Mouse (Mus musculus): ENCODE results near the gene Lamc1. TPM values are rescaled to one million over a fixed set of nuclear protein-coding genes. Genes with fewer than 3 reads are reported as not detected.

Gene Lamc1
- polyA plus RNA-seq, 1 experiment from 2014 or later, result 32.4 TPM

GRCm38 (mm10) chr1:153265066-153265465 is 67.5 kb downstream of the Lamc1 start:
- no peak overlapping the region for H3K4me2 ChIP-seq
- WGBS, result 64% methylated on average over 7 of the region's 7 CpGs
- peaks cover 12% of the 10 kb centered on the region for H3K36me3 ChIP-seq
- no peak overlapping the region; the same call in 1 of the 2 replicates for H3K27ac ChIP-seq
- ATAC-seq (ENCODE audit: insufficient number of reproducible peaks, insufficient read depth, low FRiP score, low TSS enrichment, low read depth), result no peak
- no peak overlapping the region for H3K4me3 ChIP-seq (replicated peaks)
- H3K27me3 ChIP-seq, result no peaks in the 10 kb centered on the region
- no peak overlapping the region for H3K9ac ChIP-seq (replicated peaks)
- peaks cover 16% of the 10 kb centered on the region for H3K4me1 ChIP-seq (replicated peaks)
- H3K9me3 ChIP-seq, result no peaks in the 10 kb centered on the region

- Histone ChIP-seq H3K9me3 (no peaks in the 10 kb centered on the region), H3K36me3 (peaks cover 16% of the 10 kb centered on the region), H3K4me2 (no peak overlapping the region), H3K9ac (replicated peaks) (no peak overlapping the region), H3K4me3 (replicated peaks) (no peak overlapping the region), H3K27me3 (no peaks in the 10 kb centered on the region), H3K27ac (no peak overlapping the region), H3K4me1 (replicated peaks) (peaks cover 3% of the 10 kb centered on the region)
- no peak for ATAC-seq (ENCODE audit: insufficient number of reproducible peaks, insufficient read depth, low FRiP score, low TSS enrichment, low read depth)
- 66% methylated on average over 5 of the region's 5 CpGs for WGBS
Measured at GRCm38 (mm10) chr1:153259752-153260300, 72.8 kb downstream of the Lamc1 start.

- Histone ChIP-seq H3K27ac (no peak overlapping the region), H3K27me3 (no peaks in the 10 kb centered on the region), H3K4me3 (replicated peaks) (no peak overlapping the region), H3K9me3 (peaks cover 6% of the 10 kb centered on the region; the same call in 1 of the 2 replicates), H3K4me2 (no peak overlapping the region), H3K36me3 (peaks cover 51% of the 10 kb centered on the region), H3K4me1 (replicated peaks) (no peaks in the 10 kb centered on the region), H3K9ac (replicated peaks) (no peak overlapping the region)
- no peak for ATAC-seq (ENCODE audit: insufficient number of reproducible peaks, insufficient read depth, low FRiP score, low TSS enrichment, low read depth)
- WGBS, result 90% methylated on average over 4 of the region's 4 CpGs
Measured at GRCm38 (mm10) chr1:153252540-153253210, 79.9 kb downstream of the Lamc1 start.

- Histone ChIP-seq H3K4me2 (no peak overlapping the region), H3K27me3 (no peaks in the 10 kb centered on the region), H3K9me3 (peaks cover 6% of the 10 kb centered on the region; the same call in 1 of the 2 replicates), H3K36me3 (peaks cover 61% of the 10 kb centered on the region), H3K4me1 (replicated peaks) (no peaks in the 10 kb centered on the region), H3K4me3 (replicated peaks) (no peak overlapping the region), H3K9ac (replicated peaks) (no peak overlapping the region), H3K27ac (no peak overlapping the region)
- no peak for ATAC-seq (ENCODE audit: insufficient number of reproducible peaks, insufficient read depth, low FRiP score, low TSS enrichment, low read depth)
- 92% methylated on average over 12 of the region's 12 CpGs for WGBS
Measured at GRCm38 (mm10) chr1:153251590-153252206, 80.9 kb downstream of the Lamc1 start.

- WGBS, result 85% methylated on average over 7 of the region's 7 CpGs
- peaks cover 73% of the 10 kb centered on the region for H3K36me3 ChIP-seq
- no peaks in the 10 kb centered on the region for H3K27me3 ChIP-seq
- no peaks in the 10 kb centered on the region; the same call in 1 of the 2 replicates for H3K4me1 ChIP-seq (replicated peaks)
- H3K9me3 ChIP-seq, result no peaks in the 10 kb centered on the region
- H3K9ac ChIP-seq (replicated peaks), result no peak overlapping the region
- no peak for ATAC-seq (ENCODE audit: insufficient number of reproducible peaks, insufficient read depth, low FRiP score, low TSS enrichment, low read depth)
- no peak overlapping the region for H3K27ac ChIP-seq
- no peak overlapping the region for H3K4me3 ChIP-seq (replicated peaks)
- H3K4me2 ChIP-seq, result no peak overlapping the region
Measured at GRCm38 (mm10) chr1:153241346-153241745, 91.2 kb downstream of the Lamc1 start.

GRCm38 (mm10) chr1:153235576-153235975 is 97.0 kb downstream of the Lamc1 start:
- no peak overlapping the region for H3K27ac ChIP-seq
- H3K4me1 ChIP-seq (replicated peaks), result no peaks in the 10 kb centered on the region
- WGBS, result 82% methylated on average over 4 of the region's 4 CpGs
- H3K4me2 ChIP-seq, result no peak overlapping the region
- peaks cover 59% of the 10 kb centered on the region for H3K36me3 ChIP-seq
- H3K9me3 ChIP-seq, result no peaks in the 10 kb centered on the region
- no peaks in the 10 kb centered on the region for H3K27me3 ChIP-seq
- H3K4me3 ChIP-seq (replicated peaks), result no peak overlapping the region
- H3K9ac ChIP-seq (replicated peaks), result no peak overlapping the region
- no peak for ATAC-seq (ENCODE audit: insufficient number of reproducible peaks, insufficient read depth, low FRiP score, low TSS enrichment, low read depth)

- H3K36me3 ChIP-seq, result peaks cover 71% of the 10 kb centered on the region
- no peaks in the 10 kb centered on the region for H3K4me1 ChIP-seq (replicated peaks)
- H3K27me3 ChIP-seq, result no peaks in the 10 kb centered on the region
- no peak overlapping the region for H3K27ac ChIP-seq
- 93% methylated on average over 9 of the region's 9 CpGs for WGBS
- ATAC-seq (ENCODE audit: insufficient number of reproducible peaks, insufficient read depth, low FRiP score, low TSS enrichment, low read depth), result no peak
- H3K4me3 ChIP-seq (replicated peaks), result no peak overlapping the region
- no peaks in the 10 kb centered on the region for H3K9me3 ChIP-seq
- no peak overlapping the region for H3K9ac ChIP-seq (replicated peaks)
- no peak overlapping the region for H3K4me2 ChIP-seq
Measured at GRCm38 (mm10) chr1:153231681-153232080, 100.9 kb downstream of the Lamc1 start.

- Histone ChIP-seq H3K4me2 (no peak overlapping the region), H3K27ac (no peak overlapping the region), H3K36me3 (peaks cover 78% of the 10 kb centered on the region), H3K4me3 (replicated peaks) (no peak overlapping the region), H3K9ac (replicated peaks) (no peak overlapping the region), H3K9me3 (no peaks in the 10 kb centered on the region), H3K4me1 (replicated peaks) (no peaks in the 10 kb centered on the region), H3K27me3 (no peaks in the 10 kb centered on the region)
- WGBS, result 70% methylated on average over 4 of the region's 4 CpGs
- no peak for ATAC-seq (ENCODE audit: insufficient number of reproducible peaks, insufficient read depth, low FRiP score, low TSS enrichment, low read depth)
Measured at GRCm38 (mm10) chr1:153227916-153228315, 104.7 kb downstream of the Lamc1 start.

- no peaks in the 10 kb centered on the region for H3K27me3 ChIP-seq
- H3K27ac ChIP-seq, result no peak overlapping the region
- H3K9ac ChIP-seq (replicated peaks), result no peak overlapping the region
- 82% methylated on average over 8 of the region's 8 CpGs for WGBS
- H3K4me2 ChIP-seq, result no peak overlapping the region
- H3K36me3 ChIP-seq, result peaks cover 82% of the 10 kb centered on the region
- no peak overlapping the region for H3K4me3 ChIP-seq (replicated peaks)
- no peaks in the 10 kb centered on the region for H3K4me1 ChIP-seq (replicated peaks)
- H3K9me3 ChIP-seq, result no peaks in the 10 kb centered on the region
- ATAC-seq (ENCODE audit: insufficient number of reproducible peaks, insufficient read depth, low FRiP score, low TSS enrichment, low read depth), result no peak
Measured at GRCm38 (mm10) chr1:153227096-153227495, 105.5 kb downstream of the Lamc1 start.

GRCm38 (mm10) chr1:153225786-153226725 is 106.5 kb downstream of the Lamc1 start:
- Histone ChIP-seq H3K4me2 (no peak overlapping the region), H3K9me3 (no peaks in the 10 kb centered on the region), H3K9ac (replicated peaks) (no peak overlapping the region), H3K4me1 (replicated peaks) (no peaks in the 10 kb centered on the region), H3K27ac (no peak overlapping the region), H3K36me3 (peaks cover 83% of the 10 kb centered on the region), H3K4me3 (replicated peaks) (no peak overlapping the region), H3K27me3 (no peaks in the 10 kb centered on the region)
- WGBS, result 92% methylated on average over 21 of the region's 21 CpGs
- ATAC-seq (ENCODE audit: insufficient number of reproducible peaks, insufficient read depth, low FRiP score, low TSS enrichment, low read depth), result no peak

GRCm38 (mm10) chr1:153224331-153224730 is 108.3 kb downstream of the Lamc1 start:
- no peak overlapping the region for H3K4me2 ChIP-seq
- H3K4me1 ChIP-seq (replicated peaks), result no peaks in the 10 kb centered on the region
- H3K27ac ChIP-seq, result no peak overlapping the region
- WGBS, result 90% methylated on average over 5 of the region's 5 CpGs
- H3K27me3 ChIP-seq, result no peaks in the 10 kb centered on the region
- H3K4me3 ChIP-seq (replicated peaks), result no peak overlapping the region
- no peak overlapping the region for H3K9ac ChIP-seq (replicated peaks)
- peaks cover 84% of the 10 kb centered on the region for H3K36me3 ChIP-seq
- no peaks in the 10 kb centered on the region for H3K9me3 ChIP-seq
- ATAC-seq (ENCODE audit: insufficient number of reproducible peaks, insufficient read depth, low FRiP score, low TSS enrichment, low read depth), result no peak
